Mouse (Mus musculus) liver, adult 2 months (tissue): ENCODE measurements around the gene Med26.

ENCODE experiments used
- CTCF ChIP-seq: fragments of 200-500 bp; IDR thresholded peaks from 2 replicates; pipeline ENCODE4 v1.5.1; 2011; ENCODE audit warnings: low read depth, low read length, control low read depth
- POLR2A ChIP-seq: fragments of 200-500 bp; IDR thresholded peaks from 2 replicates; pipeline ENCODE4 v1.6.1; 2011; ENCODE audit warnings: low read length, control low read depth; ENCODE audit not compliant: insufficient read depth; ENCODE audit errors: extremely low read depth

DNA sequence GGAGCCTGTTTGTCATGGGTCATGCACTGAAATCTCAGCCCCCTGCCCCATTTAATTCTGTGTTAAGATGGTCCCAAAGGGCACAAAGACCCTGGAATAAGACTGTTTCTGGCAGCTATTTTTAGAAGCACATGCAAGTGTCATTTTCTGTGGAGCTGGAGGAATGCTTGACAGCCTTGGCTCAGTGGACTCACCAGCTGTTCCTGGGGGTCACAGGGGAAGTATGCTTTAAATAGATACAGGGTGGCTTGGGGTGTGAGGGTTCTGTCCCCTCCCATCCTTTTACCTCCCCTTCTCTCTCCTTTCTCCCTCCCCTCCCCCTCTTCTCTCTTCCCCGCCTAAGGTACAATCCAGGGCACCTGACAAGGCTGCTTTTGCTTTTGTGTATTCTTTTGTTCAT lies 29.9 kb upstream of the Med26 start:
- TF ChIP-seq POLR2A (no peak), CTCF (no peak)
